Mouse (Mus musculus) right cerebral cortex, postnatal 36 days (tissue): ENCODE measurements around the gene Gcgr.
"Not testable (repeated sequence)": the region's sequence is repeated elsewhere in the genome, so short reads cannot be mapped to it uniquely, and the experiment has no call there.

ENCODE experiments used
- DNase-seq, 2 experiments: peaks; one replicate each; pipeline ENCODE4 v3.0.0; 2022; ENCODE audit warnings: low spot score in 2 of 2, mixed read lengths in 1 of 2

The Gcgr gene

GRCm38 (mm10) chr11:120506899-120507298 lies 23.6 kb upstream of the Gcgr start:
- DNase-seq = no peak

GRCm38 (mm10) chr11:120507611-120508289 lies 22.7 kb upstream of the Gcgr start:
- DNase-seq = no peak

- no peak for DNase-seq
These were observed 22.1 kb upstream of the Gcgr start for GRCm38 (mm10) chr11:120508290-120508870.

GRCm38 (mm10) chr11:120509940-120510339 lies 20.6 kb upstream of the Gcgr start:
- DNase-seq = no peak

GRCm38 (mm10) chr11:120510375-120511030 lies 20.0 kb upstream of the Gcgr start:
- no peak for DNase-seq

GRCm38 (mm10) chr11:120512790-120513453 lies 17.6 kb upstream of the Gcgr start:
- DNase-seq = no peak

GRCm38 (mm10) chr11:120514262-120514661 lies 16.2 kb upstream of the Gcgr start:
- DNase-seq = not testable (repeated sequence)

GRCm38 (mm10) chr11:120515611-120516010 lies 14.9 kb upstream of the Gcgr start:
- DNase-seq = peak; percentile 54 to 73

GRCm38 (mm10) chr11:120517147-120517546 lies 13.4 kb upstream of the Gcgr start:
- DNase-seq = no peak

- DNase-seq = peak; percentile 84 to 88
These were observed 12.5 kb upstream of the Gcgr start for GRCm38 (mm10) chr11:120518027-120518426.

GRCm38 (mm10) chr11:120518558-120518957 lies 11.9 kb upstream of the Gcgr start:
- no peak for DNase-seq

- DNase-seq = no peak
These were observed 10.8 kb upstream of the Gcgr start for GRCm38 (mm10) chr11:120519738-120520137.

GRCm38 (mm10) chr11:120520498-120520897 lies 10.0 kb upstream of the Gcgr start:
- DNase-seq = no peak

- DNase-seq = no peak
These were observed 9.4 kb upstream of the Gcgr start for GRCm38 (mm10) chr11:120520967-120521540.

- no peak for DNase-seq
These were observed 7.9 kb upstream of the Gcgr start for GRCm38 (mm10) chr11:120522581-120522980.

- no peak for DNase-seq
These were observed 4.5 kb upstream of the Gcgr start for GRCm38 (mm10) chr11:120525959-120526358.

GRCm38 (mm10) chr11:120527690-120528354 lies 2.7 kb upstream of the Gcgr start:
- DNase-seq = no peak

GRCm38 (mm10) chr11:120528903-120529302 lies 1.6 kb upstream of the Gcgr start:
- DNase-seq = no peak

GRCm38 (mm10) chr11:120531646-120532045 lies 1.1 kb downstream of the Gcgr start:
- no peak for DNase-seq

- no peak for DNase-seq
These were observed 3.6 kb downstream of the Gcgr start for GRCm38 (mm10) chr11:120534093-120534492.

GRCm38 (mm10) chr11:120535145-120535544 lies 4.6 kb downstream of the Gcgr start:
- no peak for DNase-seq

GRCm38 (mm10) chr11:120535804-120536203 lies 5.3 kb downstream of the Gcgr start:
- no peak for DNase-seq
